Mouse (Mus musculus): ENCODE measurements around the gene 2810459M11Rik. TPM values are rescaled to one million over a fixed set of nuclear protein-coding genes. Genes with fewer than 3 reads are reported as not detected.

Gene 2810459M11Rik
- polyA plus RNA-seq (2014; fragmentation: Illumina TruSeq; extraction: RNeasy Lipid Tissue Mini Kit (QIAGEN cat#74804)), result 0.51 TPM

DNA sequence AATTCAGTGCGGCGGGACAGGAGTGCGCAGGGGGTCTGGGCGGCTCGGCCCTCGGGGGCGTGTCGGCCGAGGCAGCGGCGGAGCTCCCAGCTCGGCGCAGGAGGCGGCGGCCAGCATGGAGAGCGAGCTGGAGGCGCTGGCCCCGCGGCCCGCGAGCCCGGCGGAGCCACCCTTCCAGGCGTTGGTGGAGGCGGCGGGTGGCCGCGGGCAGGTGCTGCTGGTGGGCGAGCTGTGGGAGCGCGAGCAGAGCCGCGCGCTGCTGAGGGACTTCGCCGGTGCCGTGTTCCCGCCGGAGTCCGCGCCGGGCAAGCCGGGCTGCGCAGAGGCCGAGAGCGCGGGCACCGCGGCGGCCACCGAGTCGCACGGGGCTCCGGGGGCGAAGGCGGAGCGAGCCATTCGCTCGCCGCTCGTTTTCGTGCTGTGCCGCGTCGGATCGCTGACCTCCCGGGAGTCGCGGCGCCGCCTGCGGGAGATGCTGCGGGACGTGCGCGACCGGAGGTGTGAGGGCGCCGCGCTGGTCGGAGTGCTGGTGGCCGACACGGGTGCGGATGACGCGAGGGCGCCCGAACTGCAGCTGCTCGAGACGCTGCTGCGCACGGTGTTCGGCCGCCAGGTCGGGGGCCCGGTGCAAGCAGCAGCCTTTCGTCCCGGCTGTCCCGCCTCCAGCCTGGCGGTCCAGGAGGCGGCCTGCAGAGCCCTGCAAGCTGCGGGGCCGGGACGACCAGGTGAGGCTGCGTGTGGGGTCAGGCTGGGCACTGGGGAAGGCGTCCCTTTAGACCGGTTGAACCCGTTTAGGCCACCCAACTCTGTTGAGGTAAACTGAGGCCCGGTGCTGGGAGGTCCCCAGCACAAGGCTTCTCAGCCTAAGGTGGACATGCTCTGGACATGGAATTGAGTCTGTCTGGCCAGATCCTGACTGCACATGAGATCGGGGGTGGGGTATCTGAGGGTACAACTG is at the start of gene 2810459M11Rik:
TSS of gene 2810459M11Rik (plus strand) at position 16 of the 958 bp plus-strand sequence.

DNA sequence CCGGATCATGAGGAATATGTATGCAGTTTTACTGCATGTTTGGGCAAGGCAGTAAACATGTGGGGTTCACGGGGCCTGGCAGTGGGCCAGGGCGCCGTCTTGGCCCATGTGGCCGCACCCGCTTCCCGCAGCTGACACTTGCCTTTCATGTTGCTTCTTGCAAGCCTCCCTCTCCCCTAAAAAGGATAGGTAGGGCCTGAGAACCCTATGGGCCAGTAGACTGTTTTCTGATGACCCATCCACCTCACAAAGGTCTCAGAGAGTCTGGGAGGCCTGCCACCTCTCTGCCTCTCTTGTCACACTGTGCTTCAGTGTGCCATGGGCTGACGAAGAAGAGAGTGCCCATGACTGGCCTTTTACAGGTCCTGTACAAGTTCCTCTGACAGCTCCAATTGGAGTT is 29.1 kb upstream of the 2810459M11Rik start, which contains the start of gene Spata3:
TSS of gene Spata3 (plus strand) at position 301 of the 400 bp plus-strand sequence.

DNA sequence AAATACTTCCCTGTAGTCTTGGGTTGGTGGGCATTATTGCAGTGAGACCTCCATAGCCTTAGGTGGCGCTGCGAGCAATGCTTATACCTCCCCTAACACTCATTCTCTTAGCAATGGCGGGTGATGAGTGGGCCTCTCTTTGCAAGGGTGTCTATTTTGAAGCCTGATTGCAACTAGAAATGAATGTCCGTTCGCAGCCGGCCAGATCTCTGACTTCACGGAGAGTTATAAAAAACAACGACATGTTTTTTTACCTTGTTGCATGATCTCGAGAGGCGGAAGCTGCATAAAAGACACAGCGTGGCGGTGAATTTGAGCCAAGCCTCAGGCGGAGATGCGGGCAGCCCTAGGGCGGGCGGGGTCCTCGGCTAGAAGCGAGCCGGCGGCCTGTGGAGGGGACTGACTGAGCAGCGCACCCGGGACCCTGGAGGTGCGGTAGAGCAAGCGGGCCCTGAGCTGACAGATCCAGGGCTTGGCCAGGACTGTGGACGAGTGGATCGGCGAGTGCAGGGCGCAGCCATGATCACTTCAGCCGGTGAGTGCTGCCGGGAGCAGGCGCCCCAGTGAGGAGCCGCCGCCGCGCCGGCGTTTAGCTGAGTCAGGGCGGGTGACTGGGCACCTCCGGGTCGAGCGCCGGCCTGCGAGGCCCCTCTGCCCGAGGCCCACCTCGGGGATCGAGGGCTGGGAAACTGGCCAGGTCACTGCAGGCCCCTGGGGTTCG is 18.8 kb downstream of the 2810459M11Rik start, which contains the start of gene Psmd1:
TSS of gene Psmd1 (plus strand) at position 117 of the 721 bp plus-strand sequence.

Other genes with a start within 250 kb of the 2810459M11Rik start
- gene Itm2c, start 151.6 kb upstream of the 2810459M11Rik start, polyA plus RNA-seq (2014; fragmentation: Illumina TruSeq; extraction: RNeasy Lipid Tissue Mini Kit (QIAGEN cat#74804)), result 5.5 TPM
- not detected for gene 4933407L21Rik, start 117.4 kb upstream of the 2810459M11Rik start, polyA plus RNA-seq (2014; fragmentation: Illumina TruSeq; extraction: RNeasy Lipid Tissue Mini Kit (QIAGEN cat#74804))
- gene Gpr55, start 84.9 kb upstream of the 2810459M11Rik start, polyA plus RNA-seq (2014; fragmentation: Illumina TruSeq; extraction: RNeasy Lipid Tissue Mini Kit (QIAGEN cat#74804)), result 0.31 TPM
- gene Spata3, start 29.0 kb upstream of the 2810459M11Rik start, polyA plus RNA-seq (2014; fragmentation: Illumina TruSeq; extraction: RNeasy Lipid Tissue Mini Kit (QIAGEN cat#74804)), result not detected
- 237 TPM for gene Psmd1, start 18.5 kb downstream of the 2810459M11Rik start, polyA plus RNA-seq (2014; fragmentation: Illumina TruSeq; extraction: RNeasy Lipid Tissue Mini Kit (QIAGEN cat#74804))
- gene Htr2b, start 66.1 kb downstream of the 2810459M11Rik start, polyA plus RNA-seq (2014; fragmentation: Illumina TruSeq; extraction: RNeasy Lipid Tissue Mini Kit (QIAGEN cat#74804)), result 1.1 TPM
- not detected for gene Gm21972, start 87.8 kb downstream of the 2810459M11Rik start, polyA plus RNA-seq (2014; fragmentation: Illumina TruSeq; extraction: RNeasy Lipid Tissue Mini Kit (QIAGEN cat#74804))
- gene Armc9, start 108.9 kb downstream of the 2810459M11Rik start, polyA plus RNA-seq (2014; fragmentation: Illumina TruSeq; extraction: RNeasy Lipid Tissue Mini Kit (QIAGEN cat#74804)), result 11.9 TPM

All from ovary, adult 10 weeks (tissue).